Mouse (Mus musculus): ENCODE measurements at regions not wholly inside any gene's neighbourhood (a gene's known extent, or its start where the extent isn't known, plus 50 kb on each side); places are given as distances from the start of the nearest gene placed in this dataset.

GRCm38 (mm10) chr10:117516510-117516909 is 112.8 kb upstream of the Cpm start:
- no peak for DNase-seq (ENCODE audit: low read depth, low spot score)

GRCm38 (mm10) chr10:117515777-117516501 is 113.4 kb upstream of the Cpm start:
- no peak for DNase-seq (ENCODE audit: low read depth, low spot score)

GRCm38 (mm10) chr10:117515039-117515438 is 114.3 kb upstream of the Cpm start:
- no peak for DNase-seq (ENCODE audit: low read depth, low spot score)

GRCm38 (mm10) chr10:117513925-117514546 is 115.3 kb upstream of the Cpm start:
- no peak for DNase-seq (ENCODE audit: low read depth, low spot score)

DNA sequence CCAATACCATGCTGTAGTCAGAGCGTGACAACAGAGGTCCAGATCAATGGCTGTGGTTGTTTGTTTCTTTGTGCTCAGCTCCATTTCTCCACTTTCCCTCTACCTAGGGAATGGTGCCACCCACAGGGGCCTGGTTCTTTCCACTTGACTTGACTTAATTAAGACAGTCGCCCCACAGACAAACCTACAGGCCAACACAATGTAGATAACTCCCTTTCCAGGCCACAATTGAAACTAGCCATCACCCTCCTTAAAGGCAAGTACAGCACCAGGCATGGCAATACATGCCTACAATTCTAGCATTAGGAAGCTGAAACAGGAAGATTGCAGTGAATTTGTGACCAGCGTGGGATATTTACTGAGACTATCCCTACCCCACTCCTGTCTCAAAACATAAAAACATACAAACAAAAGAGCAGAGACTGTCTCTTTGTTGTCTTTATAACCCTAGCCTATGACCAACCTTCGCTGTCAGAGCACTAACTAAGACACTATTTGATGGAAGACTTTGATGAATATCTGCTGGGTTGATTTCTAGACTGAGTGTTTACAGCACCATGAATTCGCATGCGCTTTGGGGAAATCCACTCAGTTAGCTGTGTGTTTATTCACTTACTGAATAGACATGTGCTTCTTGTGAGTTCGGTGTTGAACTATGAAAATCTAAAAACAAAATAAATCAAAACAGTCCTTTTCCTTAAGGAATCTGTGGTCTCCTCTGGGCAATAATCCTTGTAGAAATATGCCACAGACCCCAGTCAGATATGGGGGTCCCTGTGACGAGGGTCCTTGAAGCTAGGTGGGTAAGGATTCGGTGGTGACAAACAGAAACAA is 116.7 kb upstream of the Cpm start:
- DNase-seq (ENCODE audit: low read depth, low spot score) = no peak

GRCm38 (mm10) chr10:117511483-117512406 is 117.6 kb upstream of the Cpm start:
- no peak for DNase-seq (ENCODE audit: low read depth, low spot score)

GRCm38 (mm10) chr10:117510529-117511482 is 118.5 kb upstream of the Cpm start:
- no peak for DNase-seq (ENCODE audit: low read depth, low spot score)

DNA sequence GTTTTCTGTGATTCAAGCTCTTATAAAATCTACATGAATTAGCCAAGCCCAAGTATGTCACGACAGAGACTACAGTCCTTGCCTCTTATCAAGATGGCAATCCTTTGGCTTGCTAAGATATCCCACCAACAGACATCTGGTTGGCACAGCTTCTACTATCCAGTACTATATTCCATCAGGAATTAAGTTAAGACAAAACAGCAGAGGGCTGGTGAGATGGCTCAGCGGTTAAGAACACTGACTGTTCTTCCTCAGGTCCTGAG is 119.1 kb upstream of the Cpm start:
- no peak for DNase-seq (ENCODE audit: low read depth, low spot score)

- no peak for DNase-seq (ENCODE audit: low read depth, low spot score)
Observed at GRCm38 (mm10) chr10:117509431-117510223, 119.7 kb upstream of the Cpm start.

DNA sequence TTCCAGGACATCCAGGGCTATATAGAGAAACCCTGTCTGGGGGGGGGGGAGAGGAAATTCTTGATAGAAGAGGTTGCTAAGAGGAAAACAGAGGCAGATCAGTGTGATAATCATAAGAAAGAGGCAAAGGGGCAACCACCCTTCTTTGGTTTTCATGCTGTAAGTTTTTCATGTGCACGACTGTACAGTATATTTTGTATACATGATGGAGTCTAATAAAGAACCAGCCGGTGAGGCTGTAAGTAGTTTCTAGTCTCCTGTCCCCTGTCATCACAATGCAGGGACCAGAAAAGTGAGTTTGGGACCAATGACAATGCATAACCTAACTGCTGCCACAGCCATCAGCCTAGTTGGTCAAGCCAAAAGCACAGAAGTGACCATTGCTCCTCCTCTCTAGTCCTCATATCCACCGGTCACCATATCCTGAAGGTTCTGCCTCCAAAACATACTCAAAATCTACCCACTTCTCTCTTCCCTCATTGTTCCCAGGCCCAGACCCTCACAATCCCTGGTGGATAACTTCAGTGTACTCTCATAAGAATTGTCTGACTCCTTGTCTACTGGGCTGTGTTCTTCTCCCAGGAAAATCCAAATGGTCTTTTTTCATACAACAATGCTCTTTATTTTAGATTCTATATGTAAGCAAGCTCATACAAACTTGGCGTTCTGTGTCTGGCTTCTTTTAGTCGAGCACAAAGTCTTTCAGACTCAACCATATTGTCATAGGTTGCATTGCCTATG is 122.9 kb upstream of the Cpm start:
- no peak for DNase-seq (ENCODE audit: low read depth, low spot score)

DNA sequence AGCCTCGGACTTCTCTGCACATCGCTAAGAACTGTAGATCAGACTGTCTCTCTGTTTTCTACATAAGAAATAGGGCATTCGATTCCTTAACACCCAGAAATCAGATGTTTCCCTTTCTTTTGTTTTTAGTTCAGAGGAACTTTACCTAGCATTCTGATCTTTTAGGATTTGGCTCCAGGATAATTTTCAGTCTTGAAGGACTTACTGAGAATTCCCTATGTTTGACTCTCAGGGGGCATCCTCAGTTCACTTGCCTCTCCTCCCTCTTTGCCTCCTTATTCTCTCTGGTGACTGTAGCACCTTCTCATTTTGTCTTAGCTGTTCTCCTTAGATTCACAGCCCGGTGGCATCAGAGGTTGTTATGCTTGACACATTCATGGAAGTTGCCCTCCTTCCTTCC is 123.8 kb upstream of the Cpm start:
- DNase-seq (ENCODE audit: low read depth, low spot score) = no peak

GRCm38 (mm10) chr10:117505057-117505456 is 124.2 kb upstream of the Cpm start:
- no peak for DNase-seq (ENCODE audit: low read depth, low spot score)

- DNase-seq (ENCODE audit: low read depth, low spot score) = no peak
Observed at GRCm38 (mm10) chr10:117504267-117504902, 124.6 kb upstream of the Cpsf6 start.

GRCm38 (mm10) chr10:117503222-117504184 is 123.7 kb upstream of the Cpsf6 start:
- no peak for DNase-seq (ENCODE audit: low read depth, low spot score)

DNA sequence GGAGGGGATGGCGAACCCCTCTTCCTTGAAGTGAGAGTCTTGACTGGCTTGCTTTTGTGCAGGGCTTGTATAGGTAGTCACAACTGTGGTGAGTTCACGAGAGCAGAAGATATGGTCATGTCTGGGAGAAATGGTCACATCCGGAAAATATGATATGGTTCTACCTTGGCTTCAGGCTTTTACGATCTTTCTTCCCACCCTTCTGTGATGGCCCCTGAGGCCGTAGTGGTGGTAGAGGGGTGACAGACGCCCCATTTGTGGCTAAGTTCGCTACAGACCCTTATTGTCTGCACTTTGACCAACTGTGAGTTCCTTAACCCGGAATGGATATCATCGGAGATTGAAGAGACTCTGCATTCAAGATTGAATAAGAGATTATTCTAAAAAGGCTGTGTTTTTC is 122.9 kb upstream of the Cpsf6 start:
- no peak for DNase-seq (ENCODE audit: low read depth, low spot score)

- DNase-seq (ENCODE audit: low read depth, low spot score) = no peak
Observed at GRCm38 (mm10) chr10:117502135-117502534, 122.3 kb upstream of the Cpsf6 start.

- no peak for DNase-seq (ENCODE audit: low read depth, low spot score)
Observed at GRCm38 (mm10) chr10:117501426-117501825, 121.6 kb upstream of the Cpsf6 start.
